Mouse (Mus musculus) liver, adult 2 months (tissue): ENCODE results near the gene Lsm2. TPM values are rescaled to one million over a fixed set of nuclear protein-coding genes. Genes with fewer than 3 reads are reported as not detected.

ENCODE experiments used
- DNase-seq: peaks from one replicate; pipeline ENCODE4 v3.0.0-alpha.2; 2011; ENCODE audit warnings: low read depth, low spot score; ENCODE audit errors: extremely low read depth
- H3K27ac ChIP-seq: fragments of 200-500 bp; replicated peaks from 2 replicates; pipeline ENCODE4 v1.5.1; 2012; ENCODE audit warnings: low read depth, mild to moderate bottlenecking, control low read depth, inconsistent platforms, low read length; ENCODE audit not compliant: insufficient read depth
- H3K27me3 ChIP-seq: fragments of 200-500 bp; 2 replicates; pipeline ENCODE4 v1.6.1; 2012; ENCODE audit warnings: mild to moderate bottlenecking, moderate library complexity, low read length, inconsistent platforms; ENCODE audit not compliant: control insufficient read depth, insufficient read depth
- H3K36me3 ChIP-seq: fragments of 200-500 bp; 2 replicates; pipeline ENCODE4 v1.6.1; 2012; ENCODE audit warnings: low read length, inconsistent platforms; ENCODE audit not compliant: control insufficient read depth, insufficient read depth
- H3K4me1 ChIP-seq: fragments of 200-500 bp; 2 replicates; pipeline ENCODE4 v1.6.1; 2011; ENCODE audit warnings: low read length; ENCODE audit not compliant: control insufficient read depth, insufficient read depth
- H3K4me3 ChIP-seq: fragments of 200-500 bp; 2 replicates; pipeline ENCODE4 v1.5.1; 2011; ENCODE audit warnings: low read depth, mild to moderate bottlenecking, control low read depth, low read length, moderate library complexity; ENCODE audit not compliant: insufficient read depth
- H3K79me2 ChIP-seq: fragments of 200-500 bp; 2 replicates; pipeline ENCODE4 v1.6.1; 2012; ENCODE audit warnings: inconsistent platforms, mild to moderate bottlenecking, low read length, moderate library complexity; ENCODE audit not compliant: control insufficient read depth, insufficient read depth
- H3K9ac ChIP-seq: fragments of 200-500 bp; 2 replicates; pipeline ENCODE4 v1.6.1; 2012; ENCODE audit warnings: low read depth, mild to moderate bottlenecking, control low read depth, inconsistent platforms, low read length
- CTCF ChIP-seq: fragments of 200-500 bp; IDR thresholded peaks from 2 replicates; pipeline ENCODE4 v1.5.1; 2011; ENCODE audit warnings: low read depth, low read length, control low read depth
- POLR2A ChIP-seq: fragments of 200-500 bp; IDR thresholded peaks from 2 replicates; pipeline ENCODE4 v1.6.1; 2011; ENCODE audit warnings: low read length, control low read depth; ENCODE audit not compliant: insufficient read depth; ENCODE audit errors: extremely low read depth
- WGBS: fragments of 180-500 bp; shearing (Covaris S2); methylation state at CpG from one replicate; pipeline ENCODE4 v1.1.7; 2018; 5-methylcytosine and 5-hydroxymethylcytosine counted together
- polyA plus RNA-seq: library from polyadenylated mRNA; depleted of rRNA; stranded (reverse); fragments of >200 nt; gene quantifications from 2 replicates; pipeline ENCODE4 v1.2.3, GENCODE M21; 2012; rRNA removed
- total RNA-seq: library from RNA; depleted of rRNA; stranded (reverse); fragments of >200 nt; gene quantifications from 2 replicates; pipeline ENCODE4 v1.2.3, GENCODE M21; 2014; rRNA removed

Lsm2 gene
- total RNA-seq (7.9 and 11.1 TPM in 2 replicates), polyA plus RNA-seq (55.1 and 63.0 TPM in 2 replicates)

DNA sequence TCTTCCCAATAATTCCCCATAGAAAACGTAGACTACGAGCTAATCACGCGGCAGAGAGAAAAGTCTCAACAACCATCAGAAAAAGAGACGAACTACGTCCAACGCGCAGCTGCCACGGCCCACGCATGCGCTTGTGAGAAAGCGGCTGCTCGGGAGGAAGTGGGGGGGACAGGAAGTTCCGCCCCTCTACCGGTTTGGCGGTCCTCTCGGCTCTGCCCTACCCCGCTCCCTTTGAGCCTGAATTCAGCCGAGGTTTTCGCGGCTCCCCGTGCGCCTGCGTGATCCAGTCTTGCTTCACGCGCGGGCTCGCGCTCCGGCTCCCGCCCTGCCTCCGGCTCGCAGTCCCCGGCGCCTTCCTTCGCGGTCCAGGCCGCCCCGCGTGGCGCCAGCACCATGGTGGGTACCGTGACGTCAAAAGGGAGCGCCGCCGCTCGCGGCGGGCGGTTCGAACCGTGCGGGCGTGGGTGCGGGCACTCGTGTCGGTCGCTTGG is at the start of gene Lsm2:
Gene Lsm2, plus strand, starts transcription at position 173 of the 491 bp plus-strand sequence.
- Histone ChIP-seq H3K9ac (peak within 1 kb of the TSS; percentile 95), H3K27me3 (no peaks in the 10 kb centered on the region), H3K27ac (peak within 1 kb of the TSS; percentile 97), H3K4me3 (peak within 1 kb of the TSS; percentile 87), H3K4me1 (peaks cover 16% of the 10 kb centered on the region), H3K36me3 (peaks cover 10% of the 10 kb centered on the region), H3K79me2 (no peaks in the 10 kb centered on the region)
- WGBS = under 1% methylated on average over 58 of the region's 58 CpGs
- TF ChIP-seq POLR2A (peak; percentile 81), CTCF (no peak)
- DNase-seq = peak; percentile 84

DNA sequence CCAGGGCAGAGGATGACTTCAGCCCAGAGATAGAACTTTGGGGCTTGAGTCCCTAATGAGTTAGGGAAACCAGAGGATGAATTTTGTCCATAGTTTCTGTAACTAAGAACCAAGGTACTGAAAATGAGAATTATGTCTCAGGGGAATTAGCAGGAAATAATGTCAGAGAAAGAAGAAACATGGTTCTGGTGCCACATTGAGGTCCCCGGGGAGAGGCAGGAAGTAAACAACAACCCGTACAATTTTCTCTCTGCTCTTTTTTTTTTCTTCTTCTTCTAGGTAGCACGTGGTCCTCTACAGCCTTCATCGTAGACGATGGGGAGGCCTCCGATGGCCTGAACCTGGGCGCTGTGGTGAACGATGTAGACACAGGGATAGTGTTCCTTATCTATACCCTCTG is 49.4 kb upstream of the Lsm2 start:
- Histone ChIP-seq H3K9ac (peak overlapping the region; percentile 83; the same call in 1 of the 2 replicates), H3K4me3 (peak overlapping the region; percentile 78; the same call in 1 of the 2 replicates), H3K4me1 (peaks cover 16% of the 10 kb centered on the region), H3K36me3 (no peaks in the 10 kb centered on the region; the same call in 1 of the 2 replicates), H3K79me2 (peaks cover 7% of the 10 kb centered on the region; the same call in 1 of the 2 replicates), H3K27ac (no peak overlapping the region), H3K27me3 (no peaks in the 10 kb centered on the region)
- DNase-seq = no peak
- 64% methylated on average over 8 of the region's 8 CpGs for WGBS
- TF ChIP-seq POLR2A (no peak), CTCF (no peak)

DNA sequence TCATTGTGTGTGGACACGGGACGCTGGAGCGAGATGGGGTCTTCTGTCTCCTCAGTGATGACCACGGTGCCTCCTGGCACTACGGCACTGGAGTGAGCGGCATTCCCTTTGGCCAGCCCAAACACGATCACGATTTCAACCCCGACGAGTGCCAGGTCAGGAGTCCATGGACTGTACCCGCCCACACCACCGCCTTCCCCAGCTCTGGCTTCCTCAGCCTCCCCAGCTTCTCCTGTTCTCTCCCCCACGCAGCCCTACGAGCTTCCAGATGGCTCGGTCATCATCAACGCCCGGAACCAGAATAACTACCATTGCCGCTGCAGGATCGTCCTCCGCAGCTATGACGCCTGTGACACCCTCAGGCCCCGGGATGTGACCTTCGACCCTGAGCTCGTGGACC is 47.6 kb upstream of the Lsm2 start:
- Histone ChIP-seq H3K4me3 (peak overlapping the region; percentile 37), H3K4me1 (peaks cover 16% of the 10 kb centered on the region), H3K36me3 (no peaks in the 10 kb centered on the region; the same call in 1 of the 2 replicates), H3K27me3 (no peaks in the 10 kb centered on the region), H3K9ac (peak overlapping the region; percentile 17), H3K27ac (no peak overlapping the region), H3K79me2 (peaks cover 7% of the 10 kb centered on the region; the same call in 1 of the 2 replicates)
- 20% methylated on average over 24 of the region's 24 CpGs for WGBS
- DNase-seq = peak; percentile 74
- TF ChIP-seq CTCF = no peak
- TF ChIP-seq POLR2A = no peak

DNA sequence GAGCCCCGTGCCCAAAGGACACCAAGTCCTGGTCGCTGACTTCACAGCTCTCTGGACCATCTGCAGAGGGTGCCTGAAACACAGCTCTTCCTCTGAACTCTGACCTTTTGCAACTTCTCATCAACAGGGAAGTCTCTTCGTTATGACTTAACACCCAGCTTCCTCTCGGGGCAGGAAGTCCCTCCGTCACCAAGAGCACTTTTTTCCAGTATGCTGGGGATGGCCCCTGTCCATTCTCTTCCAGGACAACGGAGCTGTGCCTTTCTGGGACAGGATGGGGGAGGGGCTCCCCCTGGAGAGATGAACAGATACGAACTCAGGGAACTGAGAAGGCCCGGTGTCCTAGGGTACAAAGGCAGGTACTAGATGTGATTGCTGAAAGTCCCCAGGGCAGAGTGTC is 46.8 kb upstream of the Lsm2 start:
- no peak for DNase-seq
- Histone ChIP-seq H3K9ac (no peak overlapping the region), H3K36me3 (no peaks in the 10 kb centered on the region; the same call in 1 of the 2 replicates), H3K79me2 (peaks cover 7% of the 10 kb centered on the region; the same call in 1 of the 2 replicates), H3K4me1 (peaks cover 16% of the 10 kb centered on the region), H3K27me3 (no peaks in the 10 kb centered on the region), H3K4me3 (no peak overlapping the region), H3K27ac (no peak overlapping the region)
- WGBS = 38% methylated on average over 8 of the region's 8 CpGs
- TF ChIP-seq POLR2A = no peak
- TF ChIP-seq CTCF = no peak

DNA sequence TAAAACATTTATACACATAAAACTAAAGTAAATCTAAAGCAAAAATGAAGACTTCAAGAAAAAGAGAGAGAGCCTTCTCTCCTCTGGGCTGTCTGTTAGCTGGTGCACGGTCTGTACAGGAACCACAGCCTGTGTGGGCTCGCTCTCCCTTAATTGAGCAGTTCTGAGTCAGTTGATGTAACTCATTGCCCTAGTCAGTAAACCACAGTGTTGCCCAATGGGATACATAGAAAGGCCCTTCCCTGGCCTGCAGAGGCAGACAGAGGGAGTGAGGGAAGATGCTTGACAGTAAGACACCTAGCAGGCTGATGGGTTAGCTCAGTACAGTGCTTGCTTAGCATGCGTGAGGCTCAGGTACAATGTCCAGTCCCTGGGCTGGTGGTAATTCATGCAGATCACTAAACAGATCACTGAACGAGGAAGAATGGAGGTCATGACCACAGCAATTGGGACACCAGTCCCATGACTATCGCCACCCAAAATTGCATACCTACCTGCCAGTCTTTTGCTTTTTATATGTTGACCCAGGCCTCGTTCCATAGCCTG is 43.6 kb upstream of the Lsm2 start:
- no peak overlapping the region for H3K27ac ChIP-seq
- H3K9ac ChIP-seq = no peak overlapping the region
- H3K27me3 ChIP-seq = no peaks in the 10 kb centered on the region

DNA sequence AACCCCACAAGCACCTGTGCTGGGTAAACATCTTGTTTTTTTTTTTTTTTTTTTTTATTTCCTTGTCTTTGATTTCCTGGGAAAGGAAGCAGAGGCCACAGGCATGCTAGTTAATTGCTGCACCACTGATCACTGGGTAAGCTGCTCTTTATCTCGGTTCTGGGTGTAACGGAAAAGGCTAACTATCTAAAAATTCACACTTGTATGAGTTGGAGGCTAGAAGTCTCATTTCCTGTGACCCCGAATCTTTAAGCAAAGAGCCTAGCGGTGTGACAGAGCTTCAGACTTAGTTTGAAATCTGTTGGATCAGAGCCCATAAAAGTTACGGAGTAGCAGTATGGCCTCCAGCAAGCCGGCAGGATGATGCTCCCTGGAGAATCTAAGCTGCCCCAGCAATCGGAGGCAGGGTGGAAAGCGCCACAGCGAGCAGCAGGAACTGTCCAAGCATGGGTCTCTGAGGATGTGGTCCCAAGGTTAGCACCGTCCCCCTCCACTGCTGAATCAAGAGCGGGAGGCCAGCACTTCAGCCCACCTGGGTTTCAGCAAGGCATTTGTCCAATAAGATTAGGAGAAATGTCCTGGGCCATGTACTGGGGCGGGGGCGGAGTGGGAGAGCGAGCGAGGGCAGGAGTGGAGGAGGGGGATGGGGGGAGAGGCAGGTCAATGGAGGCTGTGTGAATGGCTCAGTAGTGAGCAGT is 40.2 kb upstream of the Lsm2 start:
- H3K27me3 ChIP-seq = no peaks in the 10 kb centered on the region
- H3K4me1 ChIP-seq = peaks cover 2% of the 10 kb centered on the region
- TF ChIP-seq CTCF (no peak), POLR2A (no peak)
- no peak overlapping the region for H3K27ac ChIP-seq
- WGBS = 57% methylated on average over 15 of the region's 15 CpGs
- H3K4me3 ChIP-seq = peak overlapping the region; percentile 53
- no peaks in the 10 kb centered on the region for H3K36me3 ChIP-seq
- no peak for DNase-seq
- no peaks in the 10 kb centered on the region for H3K79me2 ChIP-seq
- peak overlapping the region; percentile 24; the same call in 1 of the 2 replicates for H3K9ac ChIP-seq

More for the DNA sequence above, 43.6 kb upstream of the Lsm2 start:
- Histone ChIP-seq H3K36me3 (no peaks in the 10 kb centered on the region; the same call in 1 of the 2 replicates), H3K4me1 (peaks cover 10% of the 10 kb centered on the region), H3K4me3 (no peak overlapping the region), H3K79me2 (no peaks in the 10 kb centered on the region)
- WGBS = 54% methylated on average over 6 of the region's 6 CpGs
- TF ChIP-seq POLR2A = no peak
- TF ChIP-seq CTCF = no peak
- DNase-seq = peak; percentile 46
